Mouse (Mus musculus) liver, embryonic 13.5 days (tissue): ENCODE measurements around the gene Pdcd4. TPM values are rescaled to one million over a fixed set of nuclear protein-coding genes. Genes with fewer than 3 reads are reported as not detected.
A peak's percentile ranks its signal among the peaks of the same experiment; 100 is the strongest.
"Not testable (repeated sequence)": the region's sequence is repeated elsewhere in the genome, so short reads cannot be mapped to it uniquely, and the experiment has no call there.

Experiments used
- ATAC-seq: fragments of 200-750 bp; cut with Nextera tagmentation; 2 replicates; pipeline ENCODE4 v1.8.0; 2017; ENCODE audit warnings: low read depth, mild to moderate bottlenecking, moderate number of reproducible peaks, moderate library complexity
- DNase-seq: peaks from one replicate; pipeline ENCODE4 v3.0.0; 2022
- H3K27ac ChIP-seq: fragments of 300-500 bp; sonication (generic); 2 replicates; pipeline ENCODE4 v1.5.1; 2015; ENCODE audit warnings: moderate library complexity, mild to moderate bottlenecking, inconsistent platforms
- H3K27me3 ChIP-seq: fragments of 300-500 bp; sonication (generic); 2 replicates; pipeline ENCODE4 v1.6.1; 2015; ENCODE audit warnings: mild to moderate bottlenecking, inconsistent platforms
- H3K36me3 ChIP-seq: fragments of 300-500 bp; sonication (generic); 2 replicates; pipeline ENCODE4 v1.6.1; 2015; ENCODE audit warnings: mild to moderate bottlenecking, inconsistent platforms
- H3K4me1 ChIP-seq: fragments of 300-500 bp; sonication (generic); replicated peaks from 2 replicates; pipeline ENCODE4 v1.6.1; 2015; ENCODE audit warnings: inconsistent platforms
- H3K4me2 ChIP-seq: fragments of 300-500 bp; sonication (generic); 2 replicates; pipeline ENCODE4 v1.6.1; 2015; ENCODE audit warnings: inconsistent platforms, mild to moderate bottlenecking, moderate library complexity
- H3K4me3 ChIP-seq: fragments of 300-500 bp; sonication (generic); replicated peaks from 2 replicates; pipeline ENCODE4 v1.5.1; 2015; ENCODE audit warnings: mild to moderate bottlenecking, inconsistent platforms
- H3K9ac ChIP-seq: fragments of 300-500 bp; sonication (generic); 2 replicates; pipeline ENCODE4 v1.6.1; 2015; ENCODE audit warnings: mild to moderate bottlenecking, inconsistent platforms
- H3K9me3 ChIP-seq: fragments of 300-500 bp; sonication (generic); replicated peaks from 2 replicates; pipeline ENCODE4 v1.6.1; 2016; ENCODE audit warnings: inconsistent platforms
- WGBS: fragments of 180-500 bp; shearing (Covaris S2); methylation state at CpG from one replicate; pipeline ENCODE4 v1.1.7; 2015; ENCODE audit not compliant: insufficient replicate concordance; 5-methylcytosine and 5-hydroxymethylcytosine counted together
- polyA plus RNA-seq: library from polyadenylated mRNA; unstranded; fragments of >200 nt; fragmentation: Nextera tagmentation; extraction: Ambion mirVana; gene quantifications from 2 replicates; pipeline ENCODE4 v1.2.1, GENCODE M21; 2015

The Pdcd4 gene
- polyA plus RNA-seq, 1 experiment from 2014 or later = 19.3 TPM

GRCm38 (mm10) chr19:53902739-53903487 lies 10.9 kb downstream of the Pdcd4 start:
- WGBS = under 1% methylated on average over 54 of the region's 61 CpGs
- Histone ChIP-seq H3K4me1 (peaks cover 48% of the 10 kb centered on the region), H3K4me3 (peak overlapping the region; percentile 94), H3K9ac (peak overlapping the region; percentile 90), H3K4me2 (peak overlapping the region; percentile 86), H3K27ac (peak overlapping the region; percentile 91), H3K36me3 (no peaks in the 10 kb centered on the region), H3K27me3 (no peaks in the 10 kb centered on the region), H3K9me3 (no peaks in the 10 kb centered on the region)
- ATAC-seq (peak; percentile 96), DNase-seq (peak; percentile 94)

GRCm38 (mm10) chr19:53903507-53904321 lies 11.7 kb downstream of the Pdcd4 start:
- H3K4me2 ChIP-seq = peak overlapping the region; percentile 86
- no peaks in the 10 kb centered on the region for H3K27me3 ChIP-seq
- peaks cover 45% of the 10 kb centered on the region for H3K4me1 ChIP-seq
- H3K27ac ChIP-seq = peak overlapping the region; percentile 86
- WGBS = under 1% methylated on average over 76 of the region's 83 CpGs
- ATAC-seq = peak; percentile 55
- H3K36me3 ChIP-seq = no peaks in the 10 kb centered on the region
- no peaks in the 10 kb centered on the region for H3K9me3 ChIP-seq
- DNase-seq = peak; percentile 38
- H3K9ac ChIP-seq = peak overlapping the region; percentile 90
- H3K4me3 ChIP-seq = peak overlapping the region; percentile 94

- Histone ChIP-seq H3K9me3 (no peaks in the 10 kb centered on the region), H3K27me3 (no peaks in the 10 kb centered on the region), H3K27ac (peak overlapping the region; percentile 86), H3K9ac (peak overlapping the region; percentile 90), H3K4me1 (peaks cover 45% of the 10 kb centered on the region), H3K4me2 (peak overlapping the region; percentile 86), H3K36me3 (peaks cover 6% of the 10 kb centered on the region), H3K4me3 (peak overlapping the region; percentile 94)
- DNase-seq (no peak), ATAC-seq (no peak)
- WGBS = 45% methylated on average over 7 of the region's 7 CpGs
Observed at GRCm38 (mm10) chr19:53904833-53905480, 12.9 kb downstream of the Pdcd4 start.

- 0 out of 2 replicates have a peak overlapping the region, but pooled peaks have one; percentile 8 for H3K4me3 ChIP-seq
- H3K27me3 ChIP-seq = no peaks in the 10 kb centered on the region
- H3K4me2 ChIP-seq = peak overlapping the region; percentile 30
- no peak for DNase-seq
- WGBS = 45% methylated on average over 6 of the region's 6 CpGs
- H3K27ac ChIP-seq = 0 out of 2 replicates have a peak overlapping the region, but pooled peaks have one; percentile 18
- peaks cover 6% of the 10 kb centered on the region for H3K36me3 ChIP-seq
- no peak for ATAC-seq
- H3K9ac ChIP-seq = peak overlapping the region; percentile 8; the same call in 1 of the 2 replicates
- peaks cover 43% of the 10 kb centered on the region for H3K4me1 ChIP-seq
- no peaks in the 10 kb centered on the region for H3K9me3 ChIP-seq
Observed at GRCm38 (mm10) chr19:53906033-53906702, 14.1 kb downstream of the Pdcd4 start.

- not testable (repeated sequence) for H3K9me3 ChIP-seq, H3K36me3 ChIP-seq, H3K27ac ChIP-seq, ATAC-seq, H3K27me3 ChIP-seq, DNase-seq, H3K4me3 ChIP-seq, H3K4me2 ChIP-seq, H3K9ac ChIP-seq
- H3K4me1 ChIP-seq = peaks cover 38% of the 10 kb centered on the region
Observed at GRCm38 (mm10) chr19:53906703-53907070, 14.7 kb downstream of the Pdcd4 start.

GRCm38 (mm10) chr19:53914950-53915349 lies 22.9 kb downstream of the Pdcd4 start:
- Histone ChIP-seq H3K36me3 (peaks cover 26% of the 10 kb centered on the region), H3K27me3 (no peaks in the 10 kb centered on the region), H3K9me3 (no peaks in the 10 kb centered on the region), H3K4me1 (no peaks in the 10 kb centered on the region), H3K4me2 (no peak overlapping the region), H3K9ac (no peak overlapping the region), H3K4me3 (no peak overlapping the region), H3K27ac (no peak overlapping the region)
- DNase-seq (no peak), ATAC-seq (no peak)
- 91% methylated on average over 4 of the region's 4 CpGs for WGBS

GRCm38 (mm10) chr19:53919541-53919940 lies 27.5 kb downstream of the Pdcd4 start:
- Histone ChIP-seq H3K36me3 (peaks cover 18% of the 10 kb centered on the region), H3K27ac (no peak overlapping the region), H3K4me3 (no peak overlapping the region), H3K4me2 (no peak overlapping the region), H3K9ac (no peak overlapping the region), H3K27me3 (no peaks in the 10 kb centered on the region), H3K4me1 (no peaks in the 10 kb centered on the region), H3K9me3 (no peaks in the 10 kb centered on the region)
- no peak for DNase-seq
- WGBS = 82% methylated on average over 10 of the region's 10 CpGs
- no peak for ATAC-seq

GRCm38 (mm10) chr19:53921996-53922395 lies 30.0 kb downstream of the Pdcd4 start:
- ATAC-seq, H3K4me3 ChIP-seq, DNase-seq, H3K4me2 ChIP-seq, H3K9ac ChIP-seq, H3K9me3 ChIP-seq, H3K27me3 ChIP-seq, H3K27ac ChIP-seq, H3K4me1 ChIP-seq: not testable (repeated sequence)
- WGBS = 82% methylated on average over 3 of the region's 3 CpGs
- H3K36me3 ChIP-seq = peaks cover 20% of the 10 kb centered on the region

GRCm38 (mm10) chr19:53925338-53925751 lies 33.3 kb downstream of the Pdcd4 start:
- no peak for ATAC-seq
- no peaks in the 10 kb centered on the region for H3K27me3 ChIP-seq

GRCm38 (mm10) chr19:53926705-53927104 lies 34.7 kb downstream of the Pdcd4 start:
- H3K4me2 ChIP-seq = no peak overlapping the region
- ATAC-seq (no peak), DNase-seq (no peak)
- H3K4me3 ChIP-seq = no peak overlapping the region
- no peaks in the 10 kb centered on the region for H3K4me1 ChIP-seq
- no peaks in the 10 kb centered on the region for H3K9me3 ChIP-seq
- no peaks in the 10 kb centered on the region for H3K27me3 ChIP-seq
- no peak overlapping the region for H3K9ac ChIP-seq
- 82% methylated on average over 1 of the region's 1 CpGs for WGBS
- peaks cover 30% of the 10 kb centered on the region for H3K36me3 ChIP-seq
- H3K27ac ChIP-seq = no peak overlapping the region

More at GRCm38 (mm10) chr19:53925338-53925751, 33.3 kb downstream of the Pdcd4 start:
- Histone ChIP-seq H3K9ac (no peak overlapping the region), H3K4me3 (no peak overlapping the region), H3K4me1 (no peaks in the 10 kb centered on the region), H3K4me2 (no peak overlapping the region), H3K9me3 (no peaks in the 10 kb centered on the region), H3K27ac (no peak overlapping the region), H3K36me3 (peaks cover 18% of the 10 kb centered on the region)
- WGBS = 77% methylated on average over 2 of the region's 2 CpGs
- peak; percentile 24 for DNase-seq

- no peaks in the 10 kb centered on the region for H3K27me3 ChIP-seq
- H3K4me2 ChIP-seq = no peak overlapping the region
- ATAC-seq (no peak), DNase-seq (no peak)
- no peak overlapping the region for H3K27ac ChIP-seq
- WGBS = 24% methylated on average over 3 of the region's 3 CpGs
- peaks cover 46% of the 10 kb centered on the region for H3K36me3 ChIP-seq
- no peak overlapping the region for H3K4me3 ChIP-seq
- no peaks in the 10 kb centered on the region for H3K4me1 ChIP-seq
- 0 out of 2 replicates have a peak overlapping the region, but pooled peaks have one; percentile 11 for H3K9ac ChIP-seq
- H3K9me3 ChIP-seq = no peaks in the 10 kb centered on the region
Observed at GRCm38 (mm10) chr19:53929218-53929617, 37.2 kb downstream of the Pdcd4 start.
